Mouse (Mus musculus) liver, embryonic 16.5 days (tissue): ENCODE results near the gene Chd9. TPM values are rescaled to one million over a fixed set of nuclear protein-coding genes. Genes with fewer than 3 reads are reported as not detected.

ENCODE experiments used
- ATAC-seq: fragments of 200-750 bp; cut with Nextera tagmentation; 2 replicates; pipeline ENCODE4 v1.8.0; 2017; ENCODE audit warnings: low read depth, mild to moderate bottlenecking, moderate number of reproducible peaks, moderate library complexity
- H3K27ac ChIP-seq: fragments of 300-500 bp; sonication (generic); 2 replicates; pipeline ENCODE4 v1.5.1; 2014; ENCODE audit warnings: mild to moderate bottlenecking, low read length
- H3K27me3 ChIP-seq: fragments of 300-500 bp; sonication (generic); 2 replicates; pipeline ENCODE4 v1.6.1; 2014; ENCODE audit warnings: low read depth, low read length, mixed read lengths; ENCODE audit not compliant: control insufficient read depth, insufficient read depth
- H3K36me3 ChIP-seq: fragments of 300-500 bp; sonication (generic); 2 replicates; pipeline ENCODE4 v1.6.1; 2014; ENCODE audit warnings: mild to moderate bottlenecking; ENCODE audit not compliant: control insufficient read depth, insufficient read depth
- H3K4me1 ChIP-seq: fragments of 300-500 bp; sonication (generic); 2 replicates; pipeline ENCODE4 v1.6.1; 2014; ENCODE audit warnings: low read depth, low read length, mixed read lengths; ENCODE audit not compliant: control insufficient read depth
- H3K4me2 ChIP-seq: fragments of 300-500 bp; sonication (generic); 2 replicates; pipeline ENCODE4 v1.6.1; 2014; ENCODE audit warnings: low read depth, low read length, mixed read lengths
- H3K4me3 ChIP-seq: fragments of 300-500 bp; sonication (generic); 2 replicates; pipeline ENCODE4 v1.5.1; 2014; ENCODE audit warnings: low read depth, mild to moderate bottlenecking, low read length
- H3K9ac ChIP-seq: fragments of 300-500 bp; sonication (generic); 2 replicates; pipeline ENCODE4 v1.6.1; 2014; ENCODE audit warnings: low read depth, low read length
- H3K9me3 ChIP-seq: fragments of 300-500 bp; sonication (generic); replicated peaks from 2 replicates; pipeline ENCODE4 v1.6.1; 2016; ENCODE audit warnings: low read length; ENCODE audit not compliant: control insufficient read depth
- WGBS: fragments of 180-500 bp; shearing (Covaris S2); extraction: QIAGEN DNeasy Blood & Tissue Kit; methylation state at CpG from one replicate; pipeline ENCODE4 v1.1.7; 2014; ENCODE audit not compliant: insufficient replicate concordance; 5-methylcytosine and 5-hydroxymethylcytosine counted together
- polyA plus RNA-seq: library from polyadenylated mRNA; unstranded; fragments of >200 nt; fragmentation: Nextera tagmentation; extraction: Ambion mirVana; gene quantifications from 2 replicates; pipeline ENCODE4 v1.2.1, GENCODE M21; 2015

Chd9 gene
- polyA plus RNA-seq, 1 experiment from 2014 or later = 18.5 TPM

- H3K4me1 ChIP-seq = no peaks in the 10 kb centered on the region
- H3K27ac ChIP-seq = no peak overlapping the region
- ATAC-seq = no peak
- 7% methylated on average over 2 of the region's 2 CpGs for WGBS
- H3K36me3 ChIP-seq = peaks cover 4% of the 10 kb centered on the region
- no peak overlapping the region for H3K4me2 ChIP-seq
- H3K27me3 ChIP-seq = no peaks in the 10 kb centered on the region
- no peak overlapping the region for H3K9ac ChIP-seq
- H3K4me3 ChIP-seq = no peak overlapping the region
- no peaks in the 10 kb centered on the region for H3K9me3 ChIP-seq
Measured at GRCm38 (mm10) chr8:91019726-91020125, 191.6 kb downstream of the Chd9 start.

GRCm38 (mm10) chr8:91034417-91034816 lies 206.3 kb downstream of the Chd9 start:
- no peaks in the 10 kb centered on the region for H3K9me3 ChIP-seq
- H3K4me1 ChIP-seq = no peaks in the 10 kb centered on the region
- H3K9ac ChIP-seq = no peak overlapping the region
- no peak for ATAC-seq
- no peak overlapping the region for H3K27ac ChIP-seq
- no peaks in the 10 kb centered on the region for H3K27me3 ChIP-seq
- no peak overlapping the region for H3K4me2 ChIP-seq
- H3K36me3 ChIP-seq = peaks cover 6% of the 10 kb centered on the region; the same call in 1 of the 2 replicates
- WGBS = 78% methylated on average over 6 of the region's 6 CpGs
- H3K4me3 ChIP-seq = no peak overlapping the region

- Histone ChIP-seq H3K27me3 (no peaks in the 10 kb centered on the region), H3K36me3 (peaks cover 11% of the 10 kb centered on the region), H3K4me3 (no peak overlapping the region), H3K9me3 (no peaks in the 10 kb centered on the region), H3K4me1 (no peaks in the 10 kb centered on the region), H3K4me2 (no peak overlapping the region), H3K9ac (no peak overlapping the region), H3K27ac (no peak overlapping the region)
- 66% methylated on average over 6 of the region's 6 CpGs for WGBS
- no peak for ATAC-seq
Measured at GRCm38 (mm10) chr8:91036905-91037304, 208.8 kb downstream of the Chd9 start.

- peaks cover 20% of the 10 kb centered on the region for H3K36me3 ChIP-seq
- H3K9me3 ChIP-seq = no peaks in the 10 kb centered on the region
- H3K27me3 ChIP-seq = no peaks in the 10 kb centered on the region
- no peak overlapping the region for H3K4me3 ChIP-seq
- H3K4me1 ChIP-seq = no peaks in the 10 kb centered on the region
- 86% methylated on average over 1 of the region's 1 CpGs for WGBS
- H3K4me2 ChIP-seq = no peak overlapping the region
- no peak for ATAC-seq
- H3K9ac ChIP-seq = no peak overlapping the region
- H3K27ac ChIP-seq = no peak overlapping the region
Measured at GRCm38 (mm10) chr8:91038637-91039036, 210.5 kb downstream of the Chd9 start.

GRCm38 (mm10) chr8:91046370-91046769 lies 218.2 kb downstream of the Chd9 start:
- H3K9me3 ChIP-seq = no peaks in the 10 kb centered on the region
- H3K27ac ChIP-seq = no peak overlapping the region
- WGBS = 70% methylated on average over 4 of the region's 4 CpGs
- H3K36me3 ChIP-seq = peaks cover 21% of the 10 kb centered on the region
- H3K4me3 ChIP-seq = no peak overlapping the region
- H3K9ac ChIP-seq = no peak overlapping the region
- H3K27me3 ChIP-seq = no peaks in the 10 kb centered on the region
- no peak overlapping the region for H3K4me2 ChIP-seq
- ATAC-seq = no peak
- H3K4me1 ChIP-seq = no peaks in the 10 kb centered on the region

GRCm38 (mm10) chr8:91051037-91051436 lies 222.9 kb downstream of the Chd9 start:
- Histone ChIP-seq H3K4me2 (no peak overlapping the region), H3K9me3 (no peaks in the 10 kb centered on the region), H3K27me3 (no peaks in the 10 kb centered on the region), H3K36me3 (0 out of 2 replicates have a peak, but pooled peaks cover 3% of the 10 kb centered on the region), H3K4me1 (no peaks in the 10 kb centered on the region), H3K4me3 (no peak overlapping the region), H3K9ac (no peak overlapping the region), H3K27ac (no peak overlapping the region)
- WGBS = 49% methylated on average over 8 of the region's 8 CpGs
- no peak for ATAC-seq

- no peak for ATAC-seq
- Histone ChIP-seq H3K27me3 (no peaks in the 10 kb centered on the region), H3K4me2 (no peak overlapping the region), H3K9ac (no peak overlapping the region), H3K9me3 (no peaks in the 10 kb centered on the region), H3K4me3 (no peak overlapping the region), H3K27ac (no peak overlapping the region), H3K4me1 (no peaks in the 10 kb centered on the region), H3K36me3 (0 out of 2 replicates have a peak, but pooled peaks cover 3% of the 10 kb centered on the region)
- 72% methylated on average over 4 of the region's 4 CpGs for WGBS
Measured at GRCm38 (mm10) chr8:91054418-91054817, 226.3 kb downstream of the Chd9 start.

- ATAC-seq = no peak
- no peak overlapping the region for H3K27ac ChIP-seq
- WGBS = 65% methylated on average over 3 of the region's 3 CpGs
- no peak overlapping the region for H3K9ac ChIP-seq
- no peaks in the 10 kb centered on the region for H3K27me3 ChIP-seq
- H3K4me3 ChIP-seq = no peak overlapping the region
- H3K4me1 ChIP-seq = peaks cover 8% of the 10 kb centered on the region
- no peak overlapping the region for H3K4me2 ChIP-seq
- H3K9me3 ChIP-seq = no peaks in the 10 kb centered on the region
- H3K36me3 ChIP-seq = no peaks in the 10 kb centered on the region
Measured at GRCm38 (mm10) chr8:91056848-91057247, 228.7 kb downstream of the Chd9 start.

GRCm38 (mm10) chr8:91059086-91059578 lies 231.0 kb downstream of the Chd9 start:
- Histone ChIP-seq H3K9me3 (no peaks in the 10 kb centered on the region), H3K4me1 (peaks cover 8% of the 10 kb centered on the region), H3K4me2 (no peak overlapping the region), H3K9ac (no peak overlapping the region), H3K27me3 (no peaks in the 10 kb centered on the region), H3K36me3 (no peaks in the 10 kb centered on the region), H3K4me3 (no peak overlapping the region), H3K27ac (no peak overlapping the region)
- no peak for ATAC-seq
